Mouse (Mus musculus) E14TG2a.4 (cell line): ENCODE results near the gene Sgf29.
A peak's percentile ranks its signal among the peaks of the same experiment; 100 is the strongest.

Source experiments
- H3K27me3 ChIP-seq: 2 replicates; pipeline ENCODE4 v1.6.1; 2014; ENCODE audit warnings: low read length, control low read depth; ENCODE audit not compliant: insufficient read depth
- H3K36me3 ChIP-seq: 2 replicates; pipeline ENCODE4 v1.6.1; 2014; ENCODE audit warnings: low read length, control low read depth; ENCODE audit not compliant: insufficient read depth
- H3K4me1 ChIP-seq: replicated peaks from 2 replicates; pipeline ENCODE4 v1.6.1; 2014; ENCODE audit warnings: low read depth, low read length, control low read depth
- H3K4me3 ChIP-seq: replicated peaks from 2 replicates; pipeline ENCODE4 v1.5.1; 2014; ENCODE audit warnings: mild to moderate bottlenecking, low read length
- H3K9me3 ChIP-seq: 2 replicates; pipeline ENCODE4 v1.6.1; 2014; ENCODE audit warnings: low read length, control low read depth
- CTCF ChIP-seq: conservative IDR thresholded peaks from 2 replicates; pipeline ENCODE4 v1.5.1; 2014; ENCODE audit warnings: low read length
- NANOG ChIP-seq: IDR thresholded peaks from 2 replicates; pipeline ENCODE4 v1.6.1; 2014; ENCODE audit warnings: borderline replicate concordance, low read length, mixed read lengths
- POU5F1 ChIP-seq: IDR thresholded peaks from 2 replicates; pipeline ENCODE4 v1.6.1; 2014; ENCODE audit warnings: low read length, borderline replicate concordance

The Sgf29 gene

DNA sequence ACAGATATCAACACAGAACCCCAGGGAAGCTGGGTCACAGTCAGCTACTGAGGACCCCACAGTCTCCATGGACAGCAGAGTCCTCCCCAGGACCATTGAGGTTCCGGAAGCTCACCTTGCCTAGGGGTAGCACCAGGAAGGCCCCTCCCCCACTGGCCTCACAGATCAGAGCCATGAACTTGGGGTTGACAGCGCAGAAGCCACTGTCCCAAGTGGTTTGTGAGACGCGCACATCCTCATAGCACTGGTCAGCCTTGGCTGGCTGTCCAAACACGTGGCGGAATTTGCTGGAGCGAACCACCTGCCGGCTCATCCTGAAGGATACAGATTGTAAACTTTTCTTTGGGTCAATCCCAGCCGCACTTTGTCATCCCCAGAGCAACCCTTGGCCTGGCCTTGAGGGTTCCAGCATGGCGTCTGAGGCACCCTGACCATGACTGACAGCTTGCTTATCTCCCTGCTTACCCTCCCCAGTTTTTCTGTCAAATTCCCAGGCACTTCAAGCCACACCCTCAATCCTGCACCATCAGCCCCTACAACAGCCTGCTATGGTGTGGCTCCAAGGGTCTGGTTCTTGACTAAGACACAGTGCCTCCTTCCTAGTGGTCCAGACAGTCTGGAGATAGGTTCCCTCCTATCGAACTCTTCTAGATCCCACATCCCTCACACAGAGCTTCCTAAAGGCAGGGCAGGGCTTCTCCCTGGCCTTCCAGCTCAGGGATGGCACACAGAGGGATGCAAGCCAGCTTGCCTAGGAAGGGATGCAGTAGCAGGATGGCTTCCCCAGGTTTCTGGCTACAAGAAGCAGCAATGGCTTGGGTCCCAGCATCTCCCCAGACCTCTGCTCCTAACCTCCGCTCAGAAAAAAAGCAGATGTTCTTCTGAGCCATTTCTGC lies 54.0 kb downstream of the Sgf29 start:
- Histone ChIP-seq H3K4me3 (peak overlapping the region; percentile 82), H3K36me3 (peaks cover 24% of the 10 kb centered on the region), H3K4me1 (peaks cover 68% of the 10 kb centered on the region), H3K27me3 (peaks cover 44% of the 10 kb centered on the region), H3K9me3 (no peaks in the 10 kb centered on the region)
- TF ChIP-seq CTCF: no peak
- no peak for TF ChIP-seq NANOG
- TF ChIP-seq POU5F1: no peak

DNA sequence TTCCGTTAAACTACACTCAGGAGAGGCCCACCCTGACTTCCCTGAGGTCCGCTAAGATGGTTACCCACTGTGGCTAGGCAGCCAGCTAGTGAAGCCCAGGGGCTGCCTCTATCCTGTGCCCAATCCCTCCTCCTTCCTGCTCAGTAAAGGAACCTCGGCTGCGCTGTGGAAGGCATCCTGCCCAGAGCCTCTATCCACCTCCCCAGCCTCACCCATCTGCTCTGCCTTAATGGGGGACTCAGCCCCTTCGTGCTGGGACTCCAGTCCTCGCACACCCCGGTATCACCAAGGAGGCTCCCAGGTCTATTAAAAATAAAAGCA lies 54.6 kb downstream of the Sgf29 start:
- H3K36me3 ChIP-seq: peaks cover 19% of the 10 kb centered on the region
- no peaks in the 10 kb centered on the region for H3K9me3 ChIP-seq
- TF ChIP-seq NANOG (no peak), POU5F1 (no peak), CTCF (no peak)
- H3K4me3 ChIP-seq: peak overlapping the region; percentile 82
- peaks cover 64% of the 10 kb centered on the region for H3K4me1 ChIP-seq
- peaks cover 45% of the 10 kb centered on the region for H3K27me3 ChIP-seq

DNA sequence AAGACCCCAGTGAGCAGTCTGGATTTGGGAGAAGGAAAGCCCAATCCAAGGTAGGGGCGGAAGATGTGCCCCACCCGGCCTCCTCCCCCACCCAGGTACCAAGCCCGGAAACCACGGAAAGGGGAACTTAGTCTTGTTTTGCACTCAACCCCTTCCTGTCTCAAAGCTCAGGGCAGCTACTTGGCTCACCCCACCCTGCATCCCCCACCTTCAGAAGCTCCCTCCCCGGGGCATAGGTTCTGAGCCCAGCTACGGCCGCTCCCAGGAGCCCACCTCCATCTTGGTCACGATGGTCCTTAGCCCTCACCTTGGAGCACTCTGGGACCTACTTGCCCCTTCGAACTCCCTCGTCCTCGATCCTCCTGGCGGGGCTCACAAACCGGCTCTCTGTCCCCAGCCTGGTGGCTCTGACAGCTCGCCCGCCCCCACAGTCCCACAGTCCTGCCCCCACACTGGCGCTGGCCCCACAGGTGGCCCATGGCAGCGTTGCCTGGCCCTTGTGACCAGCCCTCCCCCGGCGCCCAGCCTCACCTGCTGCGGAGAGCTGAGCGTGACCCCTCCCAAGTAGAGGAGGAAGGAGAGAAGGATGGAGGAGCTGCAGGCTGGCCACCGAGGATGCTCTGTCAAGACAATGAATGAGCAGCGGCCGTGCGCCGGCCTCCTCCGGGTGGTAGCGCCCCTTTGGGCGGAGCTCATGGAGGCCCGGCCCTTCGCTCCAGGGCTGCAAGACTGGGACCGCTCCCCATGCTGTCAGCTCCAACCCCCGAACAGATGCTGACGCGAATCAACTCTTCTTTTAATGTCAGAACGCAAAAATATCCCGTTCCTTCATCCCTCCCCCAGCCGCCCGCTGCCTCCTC lies 55.2 kb downstream of the Sgf29 start:
- TF ChIP-seq POU5F1 (no peak), CTCF (no peak), NANOG (no peak)
- H3K27me3 ChIP-seq: peaks cover 46% of the 10 kb centered on the region
- H3K9me3 ChIP-seq: no peaks in the 10 kb centered on the region
- peak overlapping the region; percentile 82 for H3K4me3 ChIP-seq
- peaks cover 58% of the 10 kb centered on the region for H3K4me1 ChIP-seq
- H3K36me3 ChIP-seq: peaks cover 13% of the 10 kb centered on the region

DNA sequence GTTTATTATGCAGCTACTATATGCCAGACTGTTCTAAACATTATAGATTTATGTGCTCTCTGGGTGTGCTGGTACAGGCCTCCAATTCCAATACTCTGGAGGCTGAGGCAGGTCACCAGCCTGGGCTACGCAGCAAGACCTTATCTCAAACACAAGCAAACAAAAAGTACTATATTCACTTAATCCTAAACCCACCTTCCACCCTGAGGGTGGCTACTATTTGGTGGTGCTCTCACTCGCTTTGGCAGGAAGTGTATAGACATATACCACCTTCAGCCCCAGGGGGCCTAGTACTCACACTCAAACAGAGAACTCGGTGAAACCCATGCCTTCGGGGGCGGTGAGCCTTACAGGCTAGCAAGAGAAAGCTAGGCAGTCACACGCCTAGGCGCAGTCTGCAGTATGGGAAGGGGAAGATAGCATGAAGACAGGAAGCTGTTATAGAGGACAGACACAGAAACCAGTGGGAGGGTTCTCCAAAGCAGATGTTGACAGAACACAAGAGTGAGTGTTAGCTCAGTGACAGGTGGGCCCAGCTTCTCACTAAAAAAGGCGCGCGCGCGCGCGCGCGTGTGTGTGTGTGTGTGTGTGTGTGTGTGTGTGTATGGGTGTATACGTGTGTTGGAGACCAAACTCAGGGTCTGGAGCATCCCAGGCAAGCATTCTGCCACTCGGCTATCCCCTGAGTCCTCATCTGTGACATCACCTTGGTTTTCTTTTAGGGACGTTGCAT lies 58.5 kb downstream of the Sgf29 start, which contains the start of gene Coro1a:
Gene Coro1a, minus strand, starts transcription at position 346 of the 733 bp plus-strand sequence.
- peaks cover 36% of the 10 kb centered on the region for H3K27me3 ChIP-seq
- H3K4me1 ChIP-seq: peaks cover 28% of the 10 kb centered on the region
- TF ChIP-seq CTCF: no peak
- no peak for TF ChIP-seq NANOG
- TF ChIP-seq POU5F1: no peak
- no peaks in the 10 kb centered on the region for H3K36me3 ChIP-seq
- H3K4me3 ChIP-seq: no peak within 1 kb of the TSS
- H3K9me3 ChIP-seq: no peaks in the 10 kb centered on the region

DNA sequence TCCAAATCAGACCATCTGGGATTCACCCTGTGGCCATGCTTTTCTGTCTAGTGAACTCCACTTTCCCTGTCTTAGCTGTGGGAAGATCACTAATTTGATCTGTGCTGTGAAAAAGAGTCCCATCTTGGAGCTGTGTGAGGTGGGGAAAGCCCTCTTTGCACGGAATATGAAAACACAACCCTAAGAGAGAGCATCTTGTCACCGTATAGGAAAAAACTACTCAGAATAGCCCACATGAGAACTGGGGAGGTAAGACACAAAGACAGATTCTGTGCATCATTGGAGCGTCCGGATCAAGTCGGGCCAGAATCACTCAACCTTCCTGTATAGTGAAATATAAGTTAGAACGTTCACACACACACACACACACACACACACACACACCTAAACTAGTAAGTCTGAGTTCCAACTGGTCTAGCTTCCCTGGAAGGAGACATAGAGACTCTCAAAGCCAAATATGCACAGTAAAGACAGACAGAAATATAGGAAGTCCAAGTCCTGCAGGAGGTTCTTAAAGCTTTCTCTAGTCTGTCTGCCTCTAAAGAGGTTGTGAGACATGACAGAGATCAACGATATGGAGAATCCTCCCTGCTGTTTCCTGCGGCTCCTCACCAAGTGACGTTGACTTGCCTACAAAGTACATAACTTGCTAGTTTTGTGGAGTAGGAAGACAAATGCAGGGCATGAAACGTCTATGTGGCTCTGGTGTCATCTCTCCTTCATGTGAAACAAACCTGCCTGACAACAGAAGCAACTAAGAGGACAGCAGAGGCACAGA lies 59.3 kb downstream of the Sgf29 start:
- Histone ChIP-seq H3K36me3 (no peaks in the 10 kb centered on the region), H3K4me1 (peaks cover 20% of the 10 kb centered on the region), H3K27me3 (peaks cover 29% of the 10 kb centered on the region), H3K4me3 (no peak overlapping the region), H3K9me3 (no peaks in the 10 kb centered on the region)
- TF ChIP-seq CTCF (no peak), NANOG (no peak), POU5F1 (no peak)

DNA sequence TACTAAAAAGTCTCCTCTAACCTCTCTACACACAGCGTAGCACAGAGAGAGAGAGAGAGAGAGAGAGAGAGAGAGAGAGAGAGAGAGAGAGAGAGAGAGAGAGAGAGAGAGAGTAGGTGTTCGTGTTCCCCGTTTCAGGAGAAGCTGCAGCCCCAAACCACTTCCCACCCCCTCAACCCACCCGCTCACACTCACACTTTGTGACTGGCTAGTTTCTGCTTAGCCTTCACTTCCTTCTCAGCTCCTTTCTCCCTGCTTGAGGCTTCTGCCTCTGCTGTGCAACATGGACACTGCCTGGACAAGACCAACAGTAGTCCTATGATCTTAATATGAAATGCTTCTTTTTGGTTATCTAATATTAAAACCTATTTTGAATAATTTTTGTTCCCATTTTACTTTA lies 61.2 kb downstream of the Sgf29 start:
- no peaks in the 10 kb centered on the region for H3K9me3 ChIP-seq
- H3K27me3 ChIP-seq: peaks cover 10% of the 10 kb centered on the region
- peaks cover 2% of the 10 kb centered on the region for H3K4me1 ChIP-seq
- TF ChIP-seq NANOG (no peak), CTCF (no peak), POU5F1 (no peak)
- H3K4me3 ChIP-seq: no peak overlapping the region
- H3K36me3 ChIP-seq: no peaks in the 10 kb centered on the region

DNA sequence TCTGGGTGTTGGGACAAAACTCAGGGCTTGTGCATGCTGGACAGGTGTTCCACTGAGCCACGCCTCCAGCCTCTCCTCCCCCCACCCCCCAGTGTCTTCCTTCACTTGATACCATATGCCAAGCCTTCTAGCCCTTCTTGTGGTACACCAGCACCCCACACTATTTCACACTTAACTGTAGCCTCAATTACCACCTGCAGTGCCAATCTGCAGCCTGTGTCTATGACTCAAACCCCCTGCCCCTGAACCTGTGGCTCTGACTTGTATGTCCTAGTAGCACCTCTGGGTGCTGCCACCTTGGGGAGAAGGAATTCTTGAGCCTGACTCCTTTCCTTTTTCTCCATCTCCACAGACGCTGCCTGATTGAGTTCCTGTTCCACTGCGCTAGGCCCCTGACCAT lies 62.8 kb downstream of the Sgf29 start:
- peaks cover 4% of the 10 kb centered on the region; the same call in 1 of the 2 replicates for H3K27me3 ChIP-seq

DNA sequence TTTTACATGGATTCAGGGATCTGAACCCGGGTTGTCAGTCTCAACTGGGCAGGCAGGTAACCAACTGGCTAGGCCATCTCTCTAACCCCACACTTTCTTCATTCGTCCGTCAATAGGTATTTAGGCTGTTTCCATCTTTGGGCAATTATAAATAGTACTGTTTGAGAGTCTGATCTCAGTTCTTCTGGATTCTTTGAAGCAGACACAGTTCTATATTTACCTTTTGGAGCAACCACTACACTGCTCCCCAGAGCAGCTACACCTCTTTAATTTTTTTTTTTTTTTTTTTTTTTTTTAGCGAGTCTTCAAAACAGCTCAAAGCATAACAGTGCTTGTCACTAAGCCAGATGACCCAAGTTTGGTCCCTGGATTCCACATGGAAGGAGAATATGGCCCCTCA lies 66.6 kb downstream of the Sgf29 start:
- Histone ChIP-seq H3K4me1 (no peaks in the 10 kb centered on the region), H3K27me3 (peaks cover 3% of the 10 kb centered on the region; the same call in 1 of the 2 replicates), H3K36me3 (no peaks in the 10 kb centered on the region), H3K4me3 (no peak overlapping the region), H3K9me3 (no peaks in the 10 kb centered on the region)
- no peak for TF ChIP-seq CTCF
- TF ChIP-seq POU5F1: no peak
- no peak for TF ChIP-seq NANOG

More for the DNA sequence above, 62.8 kb downstream of the Sgf29 start:
- Histone ChIP-seq H3K4me1 (no peaks in the 10 kb centered on the region), H3K9me3 (no peaks in the 10 kb centered on the region), H3K36me3 (no peaks in the 10 kb centered on the region), H3K4me3 (no peak overlapping the region)
- TF ChIP-seq POU5F1 (no peak), CTCF (no peak), NANOG (no peak)
